ENCODE assay signal across 26 mouse cellular contexts in the genomic region with DNA sequence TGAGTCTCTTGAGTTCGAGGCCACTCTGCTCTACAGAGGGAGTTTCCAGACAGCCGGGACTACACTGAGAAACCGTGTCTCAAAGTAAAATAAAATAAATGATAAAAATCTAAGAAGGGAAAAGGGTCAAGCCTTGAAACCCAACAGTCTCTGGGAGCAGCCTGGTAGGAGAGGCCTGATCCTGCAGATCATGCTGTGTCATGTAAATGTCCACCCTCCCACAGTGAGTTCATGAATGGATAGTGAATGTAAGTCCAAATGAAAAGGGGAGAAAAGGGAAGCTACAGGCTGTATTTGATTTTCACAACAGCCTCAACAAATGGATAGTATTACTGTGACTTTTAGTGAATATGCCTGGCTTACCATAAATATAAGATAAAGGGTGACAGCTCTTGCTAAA. TPM values are rescaled to one million over a fixed set of nuclear protein-coding genes. Genes with fewer than 3 reads are reported as not detected.
"Had no signal": no experiment of that assay in that cellular context is flagged by ENCODE, and none has a peak within 500 bp of the region (broad histone marks: within the 10 kb centered on the region; RNA-seq: fewer than 3 reads in every experiment).

No protein-coding gene starts in this region.

- H3K9ac ChIP-seq: lung, embryonic 15.5 days; midbrain, embryonic 13.5 days; midbrain, embryonic 15.5 days; neural tube, embryonic 13.5 days; neural tube, embryonic 15.5 days; stomach, embryonic 15.5 days had no signal

- H3K27ac ChIP-seq: lung, embryonic 15.5 days; macrophage; midbrain, embryonic 13.5 days; midbrain, embryonic 15.5 days; neural tube, embryonic 13.5 days; neural tube, embryonic 15.5 days; stomach, embryonic 15.5 days; stomach, postnatal 0 days had no signal

- ATAC-seq: lung, postnatal 0 days; midbrain, embryonic 13.5 days; midbrain, embryonic 15.5 days had no signal

- H3K4me3 ChIP-seq: lung, embryonic 15.5 days; megakaryocyte, embryonic 14.5 days; midbrain, embryonic 13.5 days; midbrain, embryonic 15.5 days; myocyte; neural tube, embryonic 13.5 days; neural tube, embryonic 15.5 days; stomach, embryonic 15.5 days had no signal

- H3K36me3 ChIP-seq: midbrain, embryonic 15.5 days; stomach, embryonic 15.5 days had no signal

- H3K4me2 ChIP-seq: lung, embryonic 15.5 days; midbrain, embryonic 11.5 days; midbrain, embryonic 13.5 days; midbrain, embryonic 15.5 days; neural tube, embryonic 13.5 days; neural tube, embryonic 15.5 days; stomach, embryonic 15.5 days had no signal

- DNase-seq: lung, adult 2 months; lung, postnatal 14 days; lung, postnatal 36 days; retina, postnatal 1 day; right cerebral cortex, adult 18-20 months; right cerebral cortex, postnatal 25 days; right cerebral cortex, postnatal 4 days; spleen, adult 18-20 months; thymus, adult 2 months; thymus, postnatal 25 days; thymus, postnatal 4 days had no signal

- H3K9me3 ChIP-seq: lung, embryonic 15.5 days; megakaryocyte, embryonic 14.5 days; midbrain, embryonic 13.5 days; midbrain, embryonic 15.5 days; neural tube, embryonic 13.5 days; neural tube, embryonic 15.5 days; stomach, embryonic 15.5 days had no signal

- H3K27me3 ChIP-seq: lung, embryonic 15.5 days; megakaryocyte, embryonic 14.5 days; midbrain, embryonic 13.5 days; midbrain, embryonic 15.5 days; neural tube, embryonic 13.5 days; neural tube, embryonic 15.5 days; stomach, embryonic 15.5 days had no signal

- H3K4me1 ChIP-seq: lung, embryonic 15.5 days; midbrain, embryonic 13.5 days; midbrain, embryonic 15.5 days; neural tube, embryonic 13.5 days; neural tube, embryonic 15.5 days had no signal

RNA-seq across cellular contexts. Expression of a gene that starts 17.2 kb away (rescaled TPM):
- total RNA-seq: megakaryocyte progenitor cell, adult 5-6 weeks; midbrain, postnatal 0 days had no signal
- polyA plus RNA-seq: lung, adult 2 months; small intestine, adult 2 months; thymus, adult 2 months had no signal
